Mouse (Mus musculus): ENCODE measurements around the gene Asphd2.

- TF ChIP-seq POLR2A (IDR thresholded peaks at IDR 0.05; ENCODE audit: extremely low read depth, insufficient read depth, low read length) (0 out of 2 replicates have a peak, but pooled peaks have one; percentile 31), CTCF (IDR thresholded peaks at IDR 0.05; ENCODE audit: extremely low read depth, insufficient read depth, low read length) (no peak)
Measured at GRCm38 (mm10) chr5:112382641-112383330, 11.9 kb downstream of the Asphd2 start.

Measured in cortical plate, adult 2 months (tissue).